Comparison of ENCODE assay signal across 15 mouse cellular contexts in genomic region chr13:34316511-34316910, GRCm38 (mm10). TPM values are rescaled to one million over a fixed set of nuclear protein-coding genes. Genes with fewer than 3 reads are reported as not detected.
A peak's percentile ranks its signal among the peaks of the same experiment; 100 is the strongest.
DNase-seq lines count a peak whose midpoint lies in the region; ATAC-seq and TF ChIP-seq lines count a peak whose summit lies in the region.
"Had no signal": no experiment of that assay in that cellular context is flagged by ENCODE, and none has a peak within 500 bp of the region (broad histone marks: within the 10 kb centered on the region; RNA-seq: fewer than 3 reads in every experiment).

No protein-coding gene starts in this region.

- TF ChIP-seq POLR2A in lung, adult 2 months (IDR thresholded peaks at IDR 0.05; ENCODE audit: borderline replicate concordance, extremely low read depth, low read depth, low read length), result no peak

- no peaks in the 10 kb centered on the region for H3K36me3 ChIP-seq in lung, postnatal 0 days (ENCODE audit: insufficient read depth, low read length)
- H3K36me3 ChIP-seq in liver, embryonic 15.5 days (replicated peaks), result peaks cover 34% of the 10 kb centered on the region
- H3K36me3 ChIP-seq in intestine, embryonic 16.5 days (ENCODE audit: control insufficient read depth, insufficient read depth, low read length), result no peaks in the 10 kb centered on the region
- H3K36me3 ChIP-seq: hindbrain, embryonic 13.5 days had no signal

- TF ChIP-seq CTCF in lung, postnatal 0 days (IDR thresholded peaks at IDR 0.05), result no peak
- no peak for TF ChIP-seq CTCF in lung, adult 2 months (IDR thresholded peaks at IDR 0.05; ENCODE audit: insufficient read depth, low read length)

- peak; percentile 72 for DNase-seq in heart, adult 11 months
- no peak for DNase-seq in heart, postnatal 10 days
- peak; percentile 22 for DNase-seq in lung, postnatal 0 days (ENCODE audit: low spot score)
- DNase-seq in lung, adult 2 months, result no peak
- peak; percentile 22 for DNase-seq in adipocyte (ENCODE audit: low spot score)
- no peak for DNase-seq in left cerebral cortex, postnatal 36 days (ENCODE audit: low spot score in 2 of 2)
- DNase-seq: cerebellum, adult 9-10 months; heart, adult 2 months; right cerebral cortex, postnatal 4 days; thymus, adult 2 months had no signal

- no peak overlapping the region for H3K4me3 ChIP-seq in lung, postnatal 0 days (ENCODE audit: low read depth, low read length)
- no peak overlapping the region for H3K4me3 ChIP-seq in lung, adult 2 months (replicated peaks; ENCODE audit: extremely low read depth, low read depth, low read length)
- H3K4me3 ChIP-seq in liver, embryonic 15.5 days (replicated peaks), result no peak overlapping the region
- H3K4me3 ChIP-seq in intestine, embryonic 16.5 days (ENCODE audit: low read length), result no peak overlapping the region
- H3K4me3 ChIP-seq: forebrain, embryonic 13.5 days; heart, adult 2 months; hindbrain, embryonic 13.5 days had no signal

- no peaks in the 10 kb centered on the region for H3K27me3 ChIP-seq in lung, postnatal 0 days (replicated peaks; ENCODE audit: insufficient read depth, low read length)
- H3K27me3 ChIP-seq in liver, embryonic 15.5 days, result no peaks in the 10 kb centered on the region
- H3K27me3 ChIP-seq in intestine, embryonic 16.5 days (replicated peaks; ENCODE audit: control insufficient read depth, insufficient read depth, low read length), result no peaks in the 10 kb centered on the region
- H3K27me3 ChIP-seq: forebrain, embryonic 13.5 days; hindbrain, embryonic 13.5 days had no signal

- H3K4me1 ChIP-seq in lung, postnatal 0 days (ENCODE audit: insufficient read depth, low read depth, low read length), result 0 out of 2 replicates have a peak, but pooled peaks cover 3% of the 10 kb centered on the region
- no peaks in the 10 kb centered on the region; the same call in 1 of the 2 replicates for H3K4me1 ChIP-seq in lung, adult 2 months (ENCODE audit: control insufficient read depth, insufficient read depth, low read length)
- peaks cover 90% of the 10 kb centered on the region for H3K4me1 ChIP-seq in liver, embryonic 15.5 days (replicated peaks)
- H3K4me1 ChIP-seq in intestine, embryonic 16.5 days (ENCODE audit: control insufficient read depth, insufficient read depth, low read length), result 0 out of 2 replicates have a peak, but pooled peaks cover 2% of the 10 kb centered on the region

- H3K4me2 ChIP-seq in lung, postnatal 0 days (replicated peaks; ENCODE audit: low read depth, low read length), result no peak overlapping the region
- H3K4me2 ChIP-seq in liver, embryonic 15.5 days, result no peak overlapping the region
- H3K4me2 ChIP-seq in intestine, embryonic 16.5 days (ENCODE audit: low read depth, low read length), result no peak overlapping the region
- H3K4me2 ChIP-seq: forebrain, embryonic 13.5 days; hindbrain, embryonic 13.5 days had no signal

- ATAC-seq in lung, postnatal 0 days, result peak; percentile 60
- no peak for ATAC-seq in liver, embryonic 15.5 days (ENCODE audit: insufficient read depth)
- no peak for ATAC-seq in intestine, embryonic 16.5 days
- ATAC-seq: forebrain, embryonic 13.5 days had no signal

- intact Hi-C loops in heart, postnatal 10 days (cut with DNase I), result no loop called here
- intact Hi-C loops in left cerebral cortex, postnatal 36 days (cut with DNase I), result no loop called here

- no peak for TF ChIP-seq EP300 in lung, postnatal 0 days (IDR thresholded peaks at IDR 0.05)

- H3K27ac ChIP-seq in lung, postnatal 0 days (ENCODE audit: low read length), result no peak overlapping the region
- 0 out of 2 replicates have a peak overlapping the region, but pooled peaks have one; percentile 16 for H3K27ac ChIP-seq in liver, embryonic 15.5 days (replicated peaks)
- no peak overlapping the region for H3K27ac ChIP-seq in intestine, embryonic 16.5 days (ENCODE audit: low read length)
- H3K27ac ChIP-seq: forebrain, embryonic 13.5 days; heart, adult 2 months; hindbrain, embryonic 13.5 days had no signal

- H3K9me3 ChIP-seq in lung, postnatal 0 days (ENCODE audit: low read length), result no peaks in the 10 kb centered on the region
- no peaks in the 10 kb centered on the region for H3K9me3 ChIP-seq in liver, embryonic 15.5 days (replicated peaks)
- no peaks in the 10 kb centered on the region for H3K9me3 ChIP-seq in intestine, embryonic 16.5 days (ENCODE audit: control insufficient read depth, low read length)
- H3K9me3 ChIP-seq: forebrain, embryonic 13.5 days; G1E; hindbrain, embryonic 13.5 days had no signal

- no peak overlapping the region for H3K9ac ChIP-seq in lung, postnatal 0 days (replicated peaks; ENCODE audit: low read depth)
- H3K9ac ChIP-seq in liver, embryonic 15.5 days, result no peak overlapping the region
- H3K9ac ChIP-seq in intestine, embryonic 16.5 days (ENCODE audit: low read depth, low read length), result no peak overlapping the region
- H3K9ac ChIP-seq: forebrain, embryonic 13.5 days; hindbrain, embryonic 13.5 days had no signal

- WGBS in lung, postnatal 0 days, result 72% methylated on average over 6 of the region's 6 CpGs
- WGBS in lung, adult 2 months, result 74% methylated on average over 6 of the region's 6 CpGs
- 81% methylated on average over 6 of the region's 6 CpGs for WGBS in liver, embryonic 15.5 days (ENCODE audit: insufficient replicate concordance)
- WGBS in intestine, embryonic 16.5 days, result 90% methylated on average over 6 of the region's 6 CpGs

RNA-seq across cellular contexts. Expression of gene Slc22a23, which starts 28.5 kb away (rescaled TPM):
- 1 to 10 TPM; 7.1 to 7.3 TPM for total RNA-seq in heart, postnatal 10 days (2021)
- 8.1 and 9.1 TPM in 2 replicates for polyA plus RNA-seq in lung, postnatal 0 days (2015; fragmentation: Nextera tagmentation; extraction: Ambion mirVana)
- 78.2 and 81.6 TPM in 2 replicates for polyA plus RNA-seq in lung, adult 2 months (2012; rRNA removed)
- 7.4 and 9.1 TPM in 2 replicates for polyA plus RNA-seq in liver, embryonic 15.5 days (2015; fragmentation: Nextera tagmentation; extraction: Ambion mirVana)
- 2.2 and 2.4 TPM in 2 replicates for polyA plus RNA-seq in intestine, embryonic 16.5 days (2015; fragmentation: Nextera tagmentation; extraction: Ambion mirVana)
- 10 to 100 TPM; 50.0 to 59.4 TPM for total RNA-seq in left cerebral cortex, postnatal 36 days (2021)

Comparison
In these comparisons a context has a peak if more than half of its experiments do, and no peak if none do; other contexts are left out.
1. DNase-seq: peak in heart, adult 11 months (single experiment), lung, postnatal 0 days (single experiment) and adipocyte (single experiment); none in heart, postnatal 10 days (0 of 2), lung, adult 2 months (single experiment) and left cerebral cortex, postnatal 36 days (0 of 2).